Mouse (Mus musculus): ENCODE data around the gene Hpd. TPM values are rescaled to one million over a fixed set of nuclear protein-coding genes. Genes with fewer than 3 reads are reported as not detected.
"Not testable (repeated sequence)": the region's sequence is repeated elsewhere in the genome, so short reads cannot be mapped to it uniquely, and the experiment has no call there.

Hpd gene
- polyA plus RNA-seq, 1 experiment from 2014 or later = 4.1 TPM

- H3K27me3 ChIP-seq (ENCODE audit: control insufficient read depth, insufficient read depth, low read length); H3K9ac ChIP-seq (ENCODE audit: low read length); ATAC-seq (ENCODE audit: insufficient read depth, low FRiP score); H3K4me1 ChIP-seq (ENCODE audit: control insufficient read depth, insufficient read depth, low read length); H3K4me2 ChIP-seq (ENCODE audit: low read depth, low read length); H3K9me3 ChIP-seq (replicated peaks; ENCODE audit: control insufficient read depth, low read length); H3K4me3 ChIP-seq (replicated peaks; ENCODE audit: low read length); H3K27ac ChIP-seq (ENCODE audit: low read length); H3K36me3 ChIP-seq (ENCODE audit: control insufficient read depth, insufficient read depth, low read length): not testable (repeated sequence)
- 83% methylated on average over 7 of the region's 7 CpGs for WGBS
Observed at GRCm38 (mm10) chr5:123203591-123203990, 21.1 kb upstream of the Hpd start.

- not testable (repeated sequence) for ATAC-seq (ENCODE audit: insufficient read depth, low FRiP score); H3K4me1 ChIP-seq (ENCODE audit: control insufficient read depth, insufficient read depth, low read length); H3K36me3 ChIP-seq (ENCODE audit: control insufficient read depth, insufficient read depth, low read length); H3K27ac ChIP-seq (ENCODE audit: low read length); H3K4me3 ChIP-seq (replicated peaks; ENCODE audit: low read length); H3K9ac ChIP-seq (ENCODE audit: low read length); H3K4me2 ChIP-seq (ENCODE audit: low read depth, low read length); H3K27me3 ChIP-seq (ENCODE audit: control insufficient read depth, insufficient read depth, low read length); H3K9me3 ChIP-seq (replicated peaks; ENCODE audit: control insufficient read depth, low read length)
- 46% methylated on average over 4 of the region's 4 CpGs for WGBS
Observed at GRCm38 (mm10) chr5:123202771-123203170, 20.2 kb upstream of the Hpd start.

GRCm38 (mm10) chr5:123201987-123202386, 19.5 kb upstream of the Hpd start:
- WGBS = 67% methylated on average over 5 of the region's 5 CpGs
- Histone ChIP-seq H3K9ac (ENCODE audit: low read length) (no peak overlapping the region), H3K4me1 (ENCODE audit: control insufficient read depth, insufficient read depth, low read length) (no peaks in the 10 kb centered on the region), H3K36me3 (ENCODE audit: control insufficient read depth, insufficient read depth, low read length) (no peaks in the 10 kb centered on the region), H3K4me2 (ENCODE audit: low read depth, low read length) (no peak overlapping the region), H3K27ac (ENCODE audit: low read length) (no peak overlapping the region), H3K27me3 (ENCODE audit: control insufficient read depth, insufficient read depth, low read length) (no peaks in the 10 kb centered on the region), H3K9me3 (replicated peaks; ENCODE audit: control insufficient read depth, low read length) (no peaks in the 10 kb centered on the region), H3K4me3 (replicated peaks; ENCODE audit: low read length) (no peak overlapping the region)
- ATAC-seq (ENCODE audit: insufficient read depth, low FRiP score) = no peak

- H3K27me3 ChIP-seq (ENCODE audit: control insufficient read depth, insufficient read depth, low read length) = no peaks in the 10 kb centered on the region
- 56% methylated on average over 7 of the region's 7 CpGs for WGBS
Observed at GRCm38 (mm10) chr5:123201523-123201892, 19.0 kb upstream of the Hpd start.

GRCm38 (mm10) chr5:123200816-123201522, 18.4 kb upstream of the Hpd start:
- H3K36me3 ChIP-seq (ENCODE audit: control insufficient read depth, insufficient read depth, low read length); H3K9me3 ChIP-seq (replicated peaks; ENCODE audit: control insufficient read depth, low read length); H3K4me2 ChIP-seq (ENCODE audit: low read depth, low read length); H3K4me1 ChIP-seq (ENCODE audit: control insufficient read depth, insufficient read depth, low read length); H3K27ac ChIP-seq (ENCODE audit: low read length); H3K9ac ChIP-seq (ENCODE audit: low read length); ATAC-seq (ENCODE audit: insufficient read depth, low FRiP score); H3K27me3 ChIP-seq (ENCODE audit: control insufficient read depth, insufficient read depth, low read length); H3K4me3 ChIP-seq (replicated peaks; ENCODE audit: low read length): not testable (repeated sequence)
- 92% methylated on average over 5 of the region's 7 CpGs for WGBS

More at GRCm38 (mm10) chr5:123201523-123201892, 19.0 kb upstream of the Hpd start:
- Histone ChIP-seq H3K9ac (ENCODE audit: low read length) (no peak overlapping the region), H3K36me3 (ENCODE audit: control insufficient read depth, insufficient read depth, low read length) (no peaks in the 10 kb centered on the region), H3K27ac (ENCODE audit: low read length) (no peak overlapping the region), H3K9me3 (replicated peaks; ENCODE audit: control insufficient read depth, low read length) (no peaks in the 10 kb centered on the region), H3K4me3 (replicated peaks; ENCODE audit: low read length) (no peak overlapping the region), H3K4me1 (ENCODE audit: control insufficient read depth, insufficient read depth, low read length) (no peaks in the 10 kb centered on the region), H3K4me2 (ENCODE audit: low read depth, low read length) (no peak overlapping the region)
- ATAC-seq (ENCODE audit: insufficient read depth, low FRiP score) = no peak

GRCm38 (mm10) chr5:123198523-123198922, 16.0 kb upstream of the Hpd start:
- no peaks in the 10 kb centered on the region for H3K4me1 ChIP-seq (ENCODE audit: control insufficient read depth, insufficient read depth, low read length)
- no peak overlapping the region for H3K9ac ChIP-seq (ENCODE audit: low read length)
- no peaks in the 10 kb centered on the region for H3K36me3 ChIP-seq (ENCODE audit: control insufficient read depth, insufficient read depth, low read length)
- H3K4me3 ChIP-seq (replicated peaks; ENCODE audit: low read length) = no peak overlapping the region
- H3K27me3 ChIP-seq (ENCODE audit: control insufficient read depth, insufficient read depth, low read length) = no peaks in the 10 kb centered on the region
- no peak overlapping the region for H3K27ac ChIP-seq (ENCODE audit: low read length)
- H3K4me2 ChIP-seq (ENCODE audit: low read depth, low read length) = no peak overlapping the region
- H3K9me3 ChIP-seq (replicated peaks; ENCODE audit: control insufficient read depth, low read length) = no peaks in the 10 kb centered on the region
- no peak for ATAC-seq (ENCODE audit: insufficient read depth, low FRiP score)
- WGBS = 91% methylated on average over 4 of the region's 4 CpGs

- 56% methylated on average over 4 of the region's 4 CpGs for WGBS
- H3K27ac ChIP-seq (ENCODE audit: low read length) = no peak overlapping the region
- H3K9ac ChIP-seq (ENCODE audit: low read length) = no peak overlapping the region
- no peaks in the 10 kb centered on the region for H3K36me3 ChIP-seq (ENCODE audit: control insufficient read depth, insufficient read depth, low read length)
- no peak overlapping the region for H3K4me2 ChIP-seq (ENCODE audit: low read depth, low read length)
- no peak overlapping the region for H3K4me3 ChIP-seq (replicated peaks; ENCODE audit: low read length)
- no peaks in the 10 kb centered on the region for H3K4me1 ChIP-seq (ENCODE audit: control insufficient read depth, insufficient read depth, low read length)
- H3K27me3 ChIP-seq (ENCODE audit: control insufficient read depth, insufficient read depth, low read length) = no peaks in the 10 kb centered on the region
- no peak for ATAC-seq (ENCODE audit: insufficient read depth, low FRiP score)
- no peaks in the 10 kb centered on the region for H3K9me3 ChIP-seq (replicated peaks; ENCODE audit: control insufficient read depth, low read length)
Observed at GRCm38 (mm10) chr5:123196746-123197145, 14.2 kb upstream of the Hpd start.

GRCm38 (mm10) chr5:123195500-123196000, 13.0 kb upstream of the Hpd start:
- H3K9me3 ChIP-seq (replicated peaks; ENCODE audit: control insufficient read depth, low read length) = no peaks in the 10 kb centered on the region
- no peak for ATAC-seq (ENCODE audit: insufficient read depth, low FRiP score)
- no peaks in the 10 kb centered on the region for H3K4me1 ChIP-seq (ENCODE audit: control insufficient read depth, insufficient read depth, low read length)
- no peaks in the 10 kb centered on the region for H3K27me3 ChIP-seq (ENCODE audit: control insufficient read depth, insufficient read depth, low read length)
- H3K4me3 ChIP-seq (replicated peaks; ENCODE audit: low read length) = no peak overlapping the region
- no peak overlapping the region for H3K27ac ChIP-seq (ENCODE audit: low read length)
- 88% methylated on average over 16 of the region's 16 CpGs for WGBS
- no peak overlapping the region for H3K4me2 ChIP-seq (ENCODE audit: low read depth, low read length)
- H3K36me3 ChIP-seq (ENCODE audit: control insufficient read depth, insufficient read depth, low read length) = no peaks in the 10 kb centered on the region
- H3K9ac ChIP-seq (ENCODE audit: low read length) = no peak overlapping the region

GRCm38 (mm10) chr5:123194856-123195255, 12.3 kb upstream of the Hpd start:
- no peaks in the 10 kb centered on the region for H3K4me1 ChIP-seq (ENCODE audit: control insufficient read depth, insufficient read depth, low read length)

More at GRCm38 (mm10) chr5:123194856-123195255, 12.3 kb upstream of the Hpd start:
- WGBS = 89% methylated on average over 6 of the region's 6 CpGs
- H3K9me3 ChIP-seq (replicated peaks; ENCODE audit: control insufficient read depth, low read length) = no peaks in the 10 kb centered on the region
- H3K27me3 ChIP-seq (ENCODE audit: control insufficient read depth, insufficient read depth, low read length) = no peaks in the 10 kb centered on the region
- no peaks in the 10 kb centered on the region for H3K36me3 ChIP-seq (ENCODE audit: control insufficient read depth, insufficient read depth, low read length)
- H3K27ac ChIP-seq (ENCODE audit: low read length) = no peak overlapping the region
- ATAC-seq (ENCODE audit: insufficient read depth, low FRiP score) = no peak
- no peak overlapping the region for H3K4me2 ChIP-seq (ENCODE audit: low read depth, low read length)
- H3K4me3 ChIP-seq (replicated peaks; ENCODE audit: low read length) = no peak overlapping the region
- H3K9ac ChIP-seq (ENCODE audit: low read length) = no peak overlapping the region
